Mouse (Mus musculus): Measurements from ENCODE around the gene Sbk1.

DNA sequence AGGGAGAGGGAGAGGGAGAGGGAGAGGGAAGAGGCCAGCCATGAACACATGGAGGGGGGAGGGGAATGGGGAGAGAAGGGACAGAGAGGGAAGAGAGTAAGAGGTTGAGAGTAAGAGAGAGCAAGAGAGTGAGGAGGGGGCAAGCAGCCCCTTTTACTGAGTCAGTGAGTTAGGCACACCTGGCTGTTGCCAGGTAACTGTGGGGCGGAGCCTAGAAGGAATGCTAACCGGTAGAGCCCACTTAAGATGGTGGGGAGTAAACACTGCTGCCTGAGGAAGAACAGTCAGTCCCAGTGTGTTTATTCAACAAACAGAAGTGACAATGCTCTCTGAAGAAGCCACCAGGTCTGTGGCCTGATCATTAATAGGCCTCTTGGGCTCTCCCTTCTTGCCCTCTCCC lies 58.3 kb downstream of the Sbk1 start:
- TF ChIP-seq CTCF (IDR thresholded peaks at IDR 0.05; ENCODE audit: low read depth, low read length): no peak
- TF ChIP-seq EP300 (IDR thresholded peaks at IDR 0.05; ENCODE audit: insufficient read depth, low read depth, low read length): no peak

Measured in ES-Bruce4 (cell line).